Mouse (Mus musculus): Measurements from ENCODE around the gene Gm49394. TPM values are rescaled to one million over a fixed set of nuclear protein-coding genes. Genes with fewer than 3 reads are reported as not detected.

Gene Gm49394
- total RNA-seq, 2 experiments from 2014 or later, result not detected

Other genes starting within 250 kb of the Gm49394 start
- gene Syt8, start 235.1 kb downstream of the Gm49394 start, total RNA-seq (2015; ENCODE audit: low replicate concordance), result not detected in 2 replicates
- gene Syt8, start 235.1 kb downstream of the Gm49394 start, total RNA-seq (2017; ENCODE audit: low replicate concordance), result not detected in 2 replicates
- not detected in 2 replicates for gene Tnni2, start 228.1 kb downstream of the Gm49394 start, total RNA-seq (2015; ENCODE audit: low replicate concordance)
- gene Tnni2, start 228.1 kb downstream of the Gm49394 start, total RNA-seq (2017; ENCODE audit: low replicate concordance), result not detected in 2 replicates
- 88.0 and 115 TPM in 2 replicates for gene Lsp1, start 209.1 kb downstream of the Gm49394 start, total RNA-seq (2015; ENCODE audit: low replicate concordance)
- 64.5 and 76.5 TPM in 2 replicates for gene Lsp1, start 209.1 kb downstream of the Gm49394 start, total RNA-seq (2017; ENCODE audit: low replicate concordance)
- gene Tnnt3, start 171.1 kb downstream of the Gm49394 start, total RNA-seq (2015; ENCODE audit: low replicate concordance), result not detected in 2 replicates
- not detected in 2 replicates for gene Tnnt3, start 171.1 kb downstream of the Gm49394 start, total RNA-seq (2017; ENCODE audit: low replicate concordance)
- 9.6 TPM in 1 of 2 replicates, not detected in the other for gene Mrpl23, start 137.3 kb downstream of the Gm49394 start, total RNA-seq (2015; ENCODE audit: low replicate concordance)
- 0.13 TPM in 1 of 2 replicates, not detected in the other for gene Mrpl23, start 137.3 kb downstream of the Gm49394 start, total RNA-seq (2017; ENCODE audit: low replicate concordance)
- gene Igf2, start 3.1 kb downstream of the Gm49394 start, total RNA-seq (2015; ENCODE audit: low replicate concordance), result not detected in 2 replicates
- gene Igf2, start 3.1 kb downstream of the Gm49394 start, total RNA-seq (2017; ENCODE audit: low replicate concordance), result not detected in 2 replicates
- not detected in 2 replicates for gene Ins2, start 73.4 kb upstream of the Gm49394 start, total RNA-seq (2015; ENCODE audit: low replicate concordance)
- not detected in 2 replicates for gene Ins2, start 73.4 kb upstream of the Gm49394 start, total RNA-seq (2017; ENCODE audit: low replicate concordance)

Measured in erythroid progenitor cell, adult 5-6 weeks (primary cell).